Mouse (Mus musculus): ENCODE measurements around the gene Pkn2. TPM values are rescaled to one million over a fixed set of nuclear protein-coding genes. Genes with fewer than 3 reads are reported as not detected.
A peak's percentile ranks its signal among the peaks of the same experiment; 100 is the strongest.

The Pkn2 gene
- 10 to 100 TPM; 36.1 to 39.1 TPM for total RNA-seq (2021)

- DNase-seq: peak; percentile 98
- intact Hi-C loops (cut with DNase I): no loop called here
Measured at GRCm38 (mm10) chr3:142881872-142882623, at the start of gene Pkn2. Pkn2 (minus strand) TSS chr3:142882004.

- no peak for DNase-seq
- intact Hi-C loops (cut with DNase I): no loop called here
Measured at GRCm38 (mm10) chr3:142929906-142930305, 48.1 kb upstream of the Pkn2 start.

- intact Hi-C loops (cut with DNase I): no loop called here
- DNase-seq: no peak
Measured at GRCm38 (mm10) chr3:142927311-142927710, 45.5 kb upstream of the Pkn2 start.

GRCm38 (mm10) chr3:142924831-142925348 lies 43.1 kb upstream of the Pkn2 start:
- no peak for DNase-seq
- intact Hi-C loops (cut with DNase I): no loop called here

GRCm38 (mm10) chr3:142919070-142919469 lies 37.3 kb upstream of the Pkn2 start:
- no peak for DNase-seq
- intact Hi-C loops (cut with DNase I): no loop called here

GRCm38 (mm10) chr3:142917760-142918439 lies 36.1 kb upstream of the Pkn2 start:
- intact Hi-C loops (cut with DNase I): no loop called here

GRCm38 (mm10) chr3:142917171-142917570 lies 35.4 kb upstream of the Pkn2 start:
- DNase-seq: no peak
- intact Hi-C loops (cut with DNase I): no loop called here

More at GRCm38 (mm10) chr3:142917760-142918439, 36.1 kb upstream of the Pkn2 start:
- no peak for DNase-seq

- intact Hi-C loops (cut with DNase I): no loop called here
- no peak for DNase-seq
Measured at GRCm38 (mm10) chr3:142913295-142913694, 31.5 kb upstream of the Pkn2 start.

- DNase-seq: no peak
- intact Hi-C loops (cut with DNase I): no loop called here
Measured at GRCm38 (mm10) chr3:142899683-142900082, 17.9 kb upstream of the Pkn2 start.

GRCm38 (mm10) chr3:142898949-142899396 lies 17.2 kb upstream of the Pkn2 start:
- DNase-seq: no peak
- intact Hi-C loops (cut with DNase I): no loop called here

- intact Hi-C loops (cut with DNase I): no loop called here
- no peak for DNase-seq
Measured at GRCm38 (mm10) chr3:142890442-142890841, 8.6 kb upstream of the Pkn2 start.

GRCm38 (mm10) chr3:142886963-142887362 lies 5.2 kb upstream of the Pkn2 start:
- intact Hi-C loops (cut with DNase I): no loop called here
- no peak for DNase-seq

GRCm38 (mm10) chr3:142884594-142884993 lies 2.8 kb upstream of the Pkn2 start:
- no peak for DNase-seq
- intact Hi-C loops (cut with DNase I): no loop called here

GRCm38 (mm10) chr3:142881589-142881871 lies 274 bp downstream of the Pkn2 start:
- intact Hi-C loops (cut with DNase I): no loop called here
- no peak for DNase-seq

GRCm38 (mm10) chr3:142880790-142881588 lies 815 bp downstream of the Pkn2 start:
- intact Hi-C loops (cut with DNase I): no loop called here
- peak; percentile 55 for DNase-seq

- DNase-seq: no peak
- intact Hi-C loops (cut with DNase I): no loop called here
Measured at GRCm38 (mm10) chr3:142863236-142863635, 18.6 kb downstream of the Pkn2 start.

- intact Hi-C loops (cut with DNase I): no loop called here
- no peak for DNase-seq
Measured at GRCm38 (mm10) chr3:142856832-142857231, 25.0 kb downstream of the Pkn2 start.

GRCm38 (mm10) chr3:142855961-142856472 lies 25.8 kb downstream of the Pkn2 start:
- intact Hi-C loops (cut with DNase I): no loop called here

GRCm38 (mm10) chr3:142852911-142853310 lies 28.9 kb downstream of the Pkn2 start:
- intact Hi-C loops (cut with DNase I): no loop called here
- no peak for DNase-seq

More at GRCm38 (mm10) chr3:142855961-142856472, 25.8 kb downstream of the Pkn2 start:
- DNase-seq: no peak

- DNase-seq: no peak
- intact Hi-C loops (cut with DNase I): no loop called here
Measured at GRCm38 (mm10) chr3:142851631-142852030, 30.2 kb downstream of the Pkn2 start.

GRCm38 (mm10) chr3:142839961-142840360 lies 41.8 kb downstream of the Pkn2 start:
- DNase-seq: no peak
- intact Hi-C loops (cut with DNase I): no loop called here

Measured in left cerebral cortex, postnatal 4 days (tissue).